Mouse (Mus musculus): ENCODE measurements around the gene Sipa1l3.
A peak's percentile ranks its signal among the peaks of the same experiment; 100 is the strongest.

Gene Sipa1l3

DNA sequence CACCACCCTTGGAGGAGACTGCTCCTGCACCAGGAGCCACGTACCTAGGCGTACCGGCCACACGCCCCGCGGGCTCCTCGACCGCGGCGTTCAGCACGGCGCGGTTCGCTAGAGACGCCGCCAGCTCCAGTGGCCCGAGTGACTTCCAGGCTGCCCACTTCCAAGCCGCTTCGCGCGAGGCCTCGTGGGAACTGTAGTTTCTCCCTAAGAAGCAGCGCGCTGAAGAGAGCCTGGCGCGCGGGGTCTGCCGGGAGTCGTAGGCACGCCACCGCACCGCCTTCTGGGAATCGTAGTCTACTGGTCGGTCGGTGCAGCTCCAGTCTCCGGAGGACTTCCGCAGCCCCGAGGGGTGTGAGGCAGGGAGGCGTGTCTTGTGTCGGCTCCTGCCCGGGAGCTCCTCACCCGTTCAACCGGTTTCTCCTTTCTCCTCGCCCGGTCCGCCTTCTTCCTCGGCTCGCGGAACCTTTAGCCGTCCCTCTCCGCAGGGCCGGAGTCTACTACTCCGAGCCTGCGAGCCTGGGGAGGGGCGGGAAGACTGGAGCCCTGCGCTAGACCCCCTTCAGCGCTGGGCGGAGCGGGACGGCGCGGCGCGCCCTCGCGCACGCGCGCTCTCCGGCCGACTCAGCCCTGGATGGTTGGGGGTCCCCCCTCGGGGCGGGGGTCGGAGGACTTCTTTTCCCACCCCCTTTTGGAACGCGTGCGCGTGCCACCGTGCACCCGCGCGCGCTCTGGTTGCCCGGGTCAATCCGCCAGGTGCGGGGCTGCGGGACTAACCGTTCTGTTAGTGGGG lies at the start of gene Sipa1l3:
TSS of gene Sipa1l3 (minus strand) at position 221 of the 790 bp plus-strand sequence.
- peak; percentile 93 for DNase-seq (ENCODE audit: low read depth, low spot score)

DNA sequence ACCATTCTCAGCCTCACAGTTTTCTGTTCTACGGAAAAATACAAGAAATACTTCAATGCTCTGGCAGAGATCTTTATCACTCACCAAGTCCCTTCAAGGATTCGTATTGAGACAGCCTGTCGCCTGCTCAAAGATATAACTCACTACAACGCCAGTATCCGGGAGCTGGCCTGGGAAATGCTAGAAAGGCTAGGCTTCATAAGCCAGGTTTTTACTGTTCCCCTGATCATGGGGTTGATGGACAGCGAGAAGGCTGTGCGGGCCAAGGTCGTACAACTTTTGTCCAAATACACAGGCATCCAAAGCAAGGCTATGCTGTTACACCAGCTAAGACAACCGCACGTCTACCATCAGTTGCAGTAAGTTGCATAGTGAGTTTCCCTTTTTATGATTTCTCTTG lies 44.6 kb upstream of the Sipa1l3 start:
- no peak for DNase-seq (ENCODE audit: low read depth, low spot score)

DNA sequence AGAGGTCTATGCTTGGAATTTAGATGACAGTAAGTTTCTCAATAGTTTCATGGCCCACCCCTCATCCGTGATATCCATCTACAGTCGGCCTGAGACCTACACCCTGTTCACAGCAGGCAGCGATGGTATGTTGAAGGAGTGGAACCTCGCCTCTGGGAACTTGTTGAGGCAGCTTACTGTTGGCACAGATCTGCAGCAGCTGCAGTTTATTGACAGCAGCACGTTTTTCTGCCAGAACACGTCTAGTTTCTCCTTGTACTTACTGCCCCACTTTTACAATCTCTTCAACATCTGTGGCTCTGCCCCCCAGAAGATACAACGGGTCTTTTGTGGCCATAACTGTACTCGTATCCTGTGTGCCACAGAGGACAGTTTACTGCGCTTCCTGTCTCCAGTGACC lies 42.6 kb upstream of the Sipa1l3 start:
- no peak for DNase-seq (ENCODE audit: low read depth, low spot score)

DNA sequence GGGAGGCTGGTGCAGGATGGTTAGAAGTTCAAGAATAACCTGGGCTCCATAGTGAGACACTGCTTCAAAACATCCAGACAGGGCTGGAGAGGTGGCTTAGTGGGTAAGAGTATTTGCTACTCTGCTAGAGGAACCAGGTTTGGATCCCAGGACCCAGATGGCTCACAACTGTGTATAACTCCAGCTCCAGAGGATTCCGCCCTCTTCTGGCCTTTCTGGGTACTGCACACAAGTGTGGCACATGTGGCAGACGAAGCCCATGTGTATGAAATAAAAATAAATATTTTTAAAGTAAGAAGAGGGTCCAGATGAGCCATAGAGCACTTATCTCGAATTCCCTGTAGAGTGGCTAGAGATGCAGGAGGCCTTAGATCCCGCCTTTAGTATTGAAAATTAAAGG lies 40.8 kb upstream of the Sipa1l3 start:
- DNase-seq (ENCODE audit: low read depth, low spot score) = no peak

DNA sequence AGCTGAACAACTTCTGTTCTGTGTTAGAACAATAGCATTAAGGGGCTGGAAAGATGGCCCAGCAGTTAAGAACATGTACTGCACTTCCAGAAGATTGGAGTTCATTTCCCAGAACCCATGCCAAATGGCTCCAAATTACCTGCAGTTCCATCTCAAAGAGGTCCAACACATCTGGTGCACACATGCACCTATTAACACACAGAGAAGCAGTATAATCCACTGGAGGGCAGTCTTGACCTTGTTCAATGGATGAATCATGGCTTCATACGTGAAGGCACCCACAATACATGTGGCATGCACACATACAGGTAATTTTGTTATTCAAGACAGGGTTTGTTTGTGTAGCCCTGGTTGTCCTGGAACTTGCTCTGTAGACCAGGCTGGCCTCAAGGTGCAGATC lies 40.3 kb upstream of the Sipa1l3 start:
- no peak for DNase-seq (ENCODE audit: low read depth, low spot score)

DNA sequence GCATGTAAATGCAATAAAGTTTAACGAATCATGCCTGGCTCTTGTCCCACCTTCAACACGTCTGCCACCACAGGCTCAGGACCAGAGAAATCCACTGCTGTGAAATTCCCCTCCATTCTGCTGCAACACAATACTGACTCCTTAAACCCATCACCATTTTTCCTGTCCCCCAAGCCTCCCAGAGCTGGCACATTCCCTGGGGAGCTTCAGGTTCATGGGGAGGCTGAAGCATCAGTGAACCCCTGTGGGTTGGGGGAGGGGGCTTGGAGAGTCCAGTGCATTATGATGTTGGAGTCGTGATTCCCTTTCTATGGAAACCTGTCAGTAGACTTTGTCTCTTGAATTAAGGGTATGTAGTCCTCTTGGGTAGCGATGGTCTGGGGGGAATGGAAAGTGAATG lies 37.8 kb upstream of the Sipa1l3 start:
- DNase-seq (ENCODE audit: low read depth, low spot score) = no peak

DNA sequence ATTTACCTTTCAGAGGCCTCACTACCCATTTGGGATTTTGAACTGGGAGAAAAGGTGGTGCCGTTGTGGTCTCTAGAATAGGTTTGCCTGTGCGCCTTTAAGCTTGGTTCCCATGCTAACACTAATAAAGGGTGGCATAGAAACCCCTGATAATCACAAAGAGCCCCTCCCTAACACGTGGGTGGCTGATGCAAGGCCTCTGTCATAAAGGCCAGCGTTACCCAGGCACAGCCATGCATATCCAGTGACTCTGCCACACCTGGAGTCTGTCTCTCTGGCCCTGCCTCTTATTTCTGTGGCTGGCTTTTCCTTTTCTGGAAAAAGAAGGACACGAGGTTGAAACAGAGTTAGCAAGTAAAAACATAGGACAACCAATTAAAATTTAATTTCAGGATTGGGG lies 37.1 kb upstream of the Sipa1l3 start:
- DNase-seq (ENCODE audit: low read depth, low spot score) = no peak

DNA sequence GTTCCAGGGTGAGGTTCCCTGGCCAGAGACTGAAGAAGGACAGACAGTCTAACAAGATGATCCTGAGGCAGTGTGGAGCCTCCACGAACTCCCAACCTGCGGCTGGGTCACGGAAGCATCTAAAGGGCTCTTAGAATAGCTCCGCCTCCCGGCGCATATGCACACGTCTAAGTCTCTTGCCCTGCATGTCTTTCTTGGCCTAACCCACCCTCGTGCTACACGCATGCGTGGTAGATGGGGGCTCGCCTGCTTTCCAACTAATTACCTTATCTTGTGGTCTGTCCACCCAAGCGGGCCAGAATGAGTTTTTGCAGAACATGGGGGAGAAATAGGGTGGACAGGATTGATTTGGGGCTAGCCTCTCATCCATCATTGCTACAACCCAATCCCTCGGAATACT lies 36.6 kb upstream of the Sipa1l3 start:
- DNase-seq (ENCODE audit: low read depth, low spot score) = no peak

DNA sequence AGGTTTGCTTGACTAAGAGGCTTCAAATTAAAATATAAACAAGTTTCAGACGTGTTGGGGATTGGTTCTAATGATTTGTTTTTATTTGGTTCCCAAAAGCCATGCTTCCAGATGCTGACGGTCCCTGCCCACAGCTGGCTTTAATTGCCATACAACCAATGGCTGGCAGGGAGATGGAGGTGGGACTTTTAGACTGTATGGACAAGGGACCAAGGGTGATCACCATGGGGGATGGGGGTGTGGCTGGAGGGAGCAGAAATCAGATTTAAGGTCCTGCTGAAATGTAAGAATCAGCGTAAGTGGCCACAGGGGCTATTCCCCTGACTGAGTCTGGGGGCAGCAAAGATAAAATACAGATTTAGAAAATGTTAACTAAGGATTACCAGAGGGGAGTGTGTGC lies 32.2 kb upstream of the Sipa1l3 start:
- no peak for DNase-seq (ENCODE audit: low read depth, low spot score)

DNA sequence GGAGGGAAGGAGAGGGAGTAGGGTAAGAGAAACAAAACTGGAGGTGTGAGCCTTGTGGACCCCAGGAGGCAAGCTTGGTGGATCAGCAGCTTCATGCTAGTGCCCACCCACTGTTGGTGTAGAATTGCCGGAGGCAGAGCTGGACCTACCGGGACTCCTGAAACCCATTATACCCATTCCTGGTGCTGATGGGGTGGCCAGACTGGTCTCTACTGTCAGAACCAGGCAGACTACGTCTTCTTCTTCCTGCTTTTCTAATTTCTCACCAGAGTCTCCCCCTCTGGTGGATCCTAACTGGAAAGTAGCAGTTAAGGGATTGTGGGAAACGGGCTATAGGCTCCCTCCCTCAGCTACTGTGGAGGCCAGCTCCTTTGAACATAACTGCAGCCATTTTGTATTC lies 23.2 kb upstream of the Sipa1l3 start:
- no peak for DNase-seq (ENCODE audit: low read depth, low spot score)

DNA sequence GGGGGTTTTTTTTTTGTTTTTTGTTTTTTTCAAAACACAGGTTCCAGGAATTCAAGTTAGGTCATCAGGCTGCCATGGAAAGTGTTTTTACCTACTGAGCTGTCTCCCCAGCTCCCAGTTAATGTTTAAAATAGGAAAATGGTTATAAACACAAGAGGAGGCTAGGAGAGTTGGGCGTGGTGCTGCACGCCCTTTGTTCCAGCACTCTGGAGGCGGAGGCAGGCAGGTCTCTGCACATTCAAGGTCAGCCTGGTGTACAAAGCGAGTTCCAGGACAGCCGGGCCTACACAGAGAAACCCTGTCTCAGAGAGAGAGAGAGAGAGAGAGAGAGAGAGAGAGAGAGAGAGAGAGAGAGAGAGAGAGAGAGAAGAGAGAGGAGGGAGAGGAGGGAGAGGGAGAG lies 22.7 kb upstream of the Sipa1l3 start:
- no peak for DNase-seq (ENCODE audit: low read depth, low spot score)

DNA sequence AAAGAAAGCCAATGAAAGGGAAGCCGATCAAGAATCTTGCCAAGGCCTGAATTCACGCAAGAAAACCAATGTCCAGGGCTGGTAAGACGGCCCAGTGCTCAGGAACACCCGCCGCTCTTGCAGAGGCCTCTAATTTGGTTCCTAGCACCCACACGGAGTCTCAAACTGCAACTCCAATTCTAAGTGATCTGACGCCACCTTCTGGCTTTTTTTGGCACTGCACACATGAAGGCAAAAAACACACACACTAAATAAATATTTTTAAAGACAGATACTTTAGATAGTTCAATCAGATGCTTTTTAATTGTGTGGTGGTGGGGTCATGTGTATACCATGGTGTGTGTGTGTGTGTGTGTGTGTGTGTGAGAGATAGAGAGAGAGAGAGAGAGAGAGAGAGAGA lies 22.2 kb upstream of the Sipa1l3 start:
- no peak for DNase-seq (ENCODE audit: low read depth, low spot score)

DNA sequence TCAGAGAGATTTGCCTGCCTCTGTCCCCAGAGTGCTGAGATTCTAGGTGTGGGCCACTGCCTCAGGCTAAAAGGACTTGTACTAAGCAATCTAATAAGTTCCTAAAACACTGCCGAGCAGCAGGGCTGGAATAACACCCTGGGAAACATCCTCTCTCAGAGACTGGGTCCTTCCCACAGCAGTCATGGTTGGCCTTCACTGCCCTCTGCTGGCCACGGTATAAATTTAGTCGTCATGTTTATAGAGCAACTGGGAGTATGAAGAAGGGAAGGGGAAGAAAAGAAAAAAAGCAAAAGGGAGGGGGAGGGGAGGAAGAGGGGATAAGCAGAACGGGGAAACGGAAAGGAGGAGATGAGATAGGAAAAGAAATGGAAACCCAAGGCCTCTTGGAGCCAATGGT lies 5.3 kb upstream of the Sipa1l3 start:
- peak; percentile 45 for DNase-seq (ENCODE audit: low read depth, low spot score)

DNA sequence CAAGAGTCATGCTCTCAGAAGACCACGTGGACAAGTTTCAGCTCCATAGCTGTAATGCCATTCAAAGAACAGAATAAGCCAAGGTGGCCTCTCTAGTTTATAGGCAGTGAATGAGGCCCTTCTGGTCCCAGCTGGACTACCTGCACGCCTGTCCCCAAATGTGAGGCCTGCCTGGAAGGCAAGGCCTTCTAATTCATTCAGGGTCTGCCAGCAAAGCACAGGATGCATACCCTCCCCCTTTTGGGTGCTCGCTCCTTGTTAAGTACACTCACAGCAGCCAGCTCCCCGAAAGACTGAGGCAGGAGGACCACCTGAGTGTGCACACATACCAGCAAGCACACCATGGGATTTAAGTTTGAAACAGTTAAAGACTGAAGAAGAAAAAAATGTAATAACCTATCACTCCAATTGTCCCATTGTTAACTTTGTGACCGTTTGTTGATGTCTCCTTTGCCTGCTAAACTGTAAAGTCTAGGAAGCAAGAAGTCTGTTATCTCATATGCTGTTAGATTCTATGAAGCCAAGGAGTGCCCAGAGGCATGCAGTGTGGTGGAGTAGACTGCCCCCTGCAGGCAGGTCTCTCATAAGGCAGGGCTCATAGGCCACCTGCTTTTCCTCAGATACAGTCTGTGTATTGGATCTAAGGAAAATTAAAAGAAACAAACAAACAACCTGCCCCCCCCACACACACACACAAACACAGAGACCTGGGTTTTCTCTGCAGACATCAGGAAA lies 3.6 kb upstream of the Sipa1l3 start:
- peak; percentile 70 for DNase-seq (ENCODE audit: low read depth, low spot score)

DNA sequence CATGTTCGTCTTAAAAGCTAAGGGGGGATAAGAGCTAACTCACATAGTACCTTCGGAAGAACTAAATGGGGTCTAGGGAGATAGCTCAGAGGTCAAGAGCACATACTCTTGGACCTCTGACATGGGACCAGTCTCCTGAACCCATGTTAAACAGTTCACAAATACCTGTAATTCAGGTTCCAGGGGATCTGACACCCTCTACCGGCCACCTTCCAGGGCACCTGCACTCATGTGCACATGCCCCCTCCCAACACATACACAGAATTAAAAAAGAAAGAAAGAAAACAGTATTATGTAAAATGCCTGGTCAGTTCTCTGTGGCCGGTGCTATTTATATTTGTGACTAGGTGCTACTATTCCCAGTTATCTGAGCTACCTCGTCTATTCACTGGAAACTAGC lies 2.9 kb upstream of the Sipa1l3 start:
- no peak for DNase-seq (ENCODE audit: low read depth, low spot score)

DNA sequence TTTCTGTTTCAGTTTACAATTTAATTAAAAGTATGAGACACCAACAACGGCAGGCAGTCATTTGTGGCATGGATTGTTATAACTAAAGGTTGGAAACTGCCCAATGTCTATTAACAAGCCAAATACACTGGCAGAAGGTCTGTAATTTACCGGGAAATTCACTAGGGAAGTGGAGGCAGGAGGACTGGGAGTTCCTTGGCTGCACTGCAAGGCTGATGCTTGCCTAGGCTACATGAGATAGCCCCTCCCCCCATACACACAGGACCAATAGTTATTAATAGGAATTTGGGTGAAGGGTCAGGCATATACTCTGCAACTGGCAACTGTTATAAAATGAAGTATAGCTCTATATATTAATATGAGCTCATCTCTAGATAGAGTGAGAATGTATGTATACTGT lies 2.4 kb upstream of the Sipa1l3 start:
- DNase-seq (ENCODE audit: low read depth, low spot score) = no peak

DNA sequence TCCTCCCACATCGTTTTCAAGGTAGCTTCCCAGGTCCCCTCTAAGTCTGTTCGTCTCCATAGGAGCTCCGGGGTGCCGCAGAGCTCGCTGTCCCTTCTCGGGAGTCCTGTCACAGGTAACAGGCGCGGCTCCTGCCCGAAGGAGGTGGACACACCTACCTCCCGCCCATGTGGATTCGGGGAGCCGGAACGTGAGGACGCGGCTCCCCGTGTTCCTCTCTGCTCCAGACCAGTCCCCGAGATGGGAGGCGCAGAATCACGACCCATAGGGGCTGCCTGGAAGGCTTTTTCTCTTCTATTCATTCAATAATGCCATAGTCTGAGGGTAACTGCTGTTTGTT lies 740 bp upstream of the Sipa1l3 start:
- no peak for DNase-seq (ENCODE audit: low read depth, low spot score)

DNA sequence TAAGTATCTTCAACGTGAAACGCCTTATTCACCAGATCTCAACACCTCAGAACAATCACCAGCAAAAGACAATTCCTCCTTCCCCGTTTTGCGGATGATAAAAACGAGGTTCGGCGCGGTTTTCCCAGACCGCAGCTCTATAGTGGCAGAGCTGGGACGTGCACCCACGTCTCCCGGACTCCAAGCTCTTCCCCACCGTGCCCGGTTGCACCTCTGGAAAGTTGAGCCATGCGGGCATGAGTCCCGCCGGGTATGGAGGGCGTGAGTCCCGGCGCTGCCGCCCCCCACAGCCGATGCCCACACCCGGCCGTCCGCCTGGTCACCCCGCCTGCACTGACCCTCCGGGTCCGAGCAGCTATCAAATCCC lies 404 bp downstream of the Sipa1l3 start:
- no peak for DNase-seq (ENCODE audit: low read depth, low spot score)

DNA sequence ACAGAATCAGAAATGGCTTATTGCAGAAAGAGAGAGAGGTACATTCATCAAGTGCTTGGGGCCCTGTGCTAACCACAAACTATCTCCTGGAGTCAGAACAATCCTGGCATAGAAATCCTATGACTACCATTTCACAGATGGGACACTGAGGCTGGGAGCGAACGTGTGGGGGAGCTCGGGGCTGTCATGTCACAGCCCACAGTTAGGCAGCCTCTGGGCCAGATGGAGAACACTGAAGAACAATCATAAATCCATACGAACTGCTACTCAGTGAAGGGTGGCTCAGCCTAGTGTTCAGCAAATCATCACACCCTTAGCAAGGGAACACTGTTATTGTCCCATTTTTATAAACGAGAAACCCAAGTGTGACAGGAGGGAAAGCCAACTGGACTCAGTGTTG lies 1.3 kb downstream of the Sipa1l3 start:
- no peak for DNase-seq (ENCODE audit: low read depth, low spot score)

DNA sequence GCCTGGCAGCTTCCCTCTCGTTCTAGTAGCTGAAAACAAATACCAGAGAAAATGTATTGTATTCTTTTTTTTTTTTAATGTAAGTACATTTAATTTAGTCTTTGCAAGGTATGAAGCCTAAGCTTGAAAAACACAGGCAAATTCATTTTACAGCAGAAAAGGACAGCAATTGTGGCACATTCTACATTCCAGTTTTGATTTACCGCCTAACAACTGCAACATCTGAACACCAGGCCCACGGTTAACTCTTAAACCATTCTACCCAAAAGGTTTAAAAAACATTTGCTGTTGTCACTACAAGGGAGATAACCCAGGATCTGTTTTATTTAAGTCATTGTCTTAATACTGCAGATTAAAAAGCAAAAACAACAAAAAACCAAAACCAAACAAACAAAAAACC lies 2.8 kb downstream of the Sipa1l3 start:
- DNase-seq (ENCODE audit: low read depth, low spot score) = no peak

DNA sequence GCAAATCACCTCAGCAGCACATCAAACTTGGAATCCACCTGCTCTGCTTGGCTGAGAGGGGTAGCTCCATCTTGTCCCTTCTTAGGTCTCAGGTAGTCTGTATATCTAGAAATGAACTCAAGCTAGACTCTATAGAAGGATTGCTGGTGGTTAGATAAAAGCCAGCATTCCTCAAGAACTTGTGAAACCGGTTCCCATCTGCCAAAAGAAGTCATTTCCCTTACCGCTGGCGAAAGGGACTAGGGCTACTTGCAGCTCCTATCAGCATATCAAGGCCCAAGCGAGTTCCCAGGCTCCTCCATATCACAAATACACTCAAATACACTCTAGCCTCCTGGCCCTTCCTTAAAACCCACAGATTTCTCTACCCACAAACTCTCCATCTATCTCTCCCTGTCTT lies 5.7 kb downstream of the Sipa1l3 start:
- DNase-seq (ENCODE audit: low read depth, low spot score) = no peak

DNA sequence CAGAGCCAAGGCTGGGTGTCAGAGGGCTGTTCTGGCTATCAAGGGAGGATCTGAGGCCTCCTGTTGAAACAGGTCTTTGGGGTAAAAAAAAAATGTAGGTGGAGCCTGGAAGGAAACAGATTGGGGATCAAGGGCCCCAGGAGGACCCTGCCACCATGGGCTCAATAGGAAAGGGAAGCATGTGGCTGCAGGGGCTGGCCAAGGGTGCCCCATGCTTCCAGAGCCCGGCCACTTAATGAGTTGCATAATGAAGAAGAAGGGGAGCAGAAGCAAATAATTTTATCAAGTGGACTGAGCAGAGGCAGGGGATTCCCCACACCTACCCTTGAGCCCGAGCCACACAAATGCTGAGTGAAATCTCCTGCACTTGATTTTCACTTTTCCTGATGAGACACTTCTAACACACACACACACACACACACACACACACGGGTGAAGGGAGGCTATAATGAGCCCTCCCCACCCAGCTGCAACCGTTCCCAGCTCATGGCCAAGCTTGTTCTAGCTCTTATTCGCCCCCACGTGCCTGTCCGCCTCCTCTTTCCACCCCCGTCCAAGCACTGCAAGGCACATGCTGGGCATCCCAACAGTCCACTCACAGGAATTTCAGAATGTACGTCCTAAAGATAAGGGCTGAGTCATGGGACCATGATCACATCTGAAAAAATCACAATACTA lies 6.7 kb downstream of the Sipa1l3 start:
- no peak for DNase-seq (ENCODE audit: low read depth, low spot score)

DNA sequence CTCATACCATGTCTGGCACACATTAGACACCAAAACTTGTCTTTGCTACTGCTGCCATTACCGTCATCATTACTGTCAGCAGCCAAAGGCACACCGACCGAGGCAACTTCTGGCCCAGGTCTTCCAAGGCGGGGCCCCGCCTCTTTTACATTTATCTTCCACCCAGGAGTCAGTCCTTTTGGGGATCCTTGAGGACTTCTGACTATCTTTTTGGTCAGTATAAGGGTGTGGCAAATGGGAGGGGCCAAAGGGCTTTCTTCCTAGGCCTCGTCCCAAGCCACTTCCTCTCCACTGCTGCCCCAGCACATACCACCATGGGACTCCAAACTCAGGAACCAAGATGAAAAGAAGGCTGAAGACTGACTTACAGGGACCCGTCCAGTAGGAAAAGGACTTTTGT lies 9.9 kb downstream of the Sipa1l3 start:
- no peak for DNase-seq (ENCODE audit: low read depth, low spot score)

Measured in skeletal muscle tissue, adult 2 months (tissue).